Mouse (Mus musculus): Measurements from ENCODE around the gene Krt82. TPM values are rescaled to one million over a fixed set of nuclear protein-coding genes. Genes with fewer than 3 reads are reported as not detected.
"Not testable (repeated sequence)": the region's sequence is repeated elsewhere in the genome, so short reads cannot be mapped to it uniquely, and the experiment has no call there.

The Krt82 gene
- polyA plus RNA-seq, 1 experiment = not detected

- H3K4me1 ChIP-seq (ENCODE audit: control insufficient read depth, insufficient read depth, low read length) = peaks cover 8% of the 10 kb centered on the region
- WGBS = 88% methylated on average over 7 of the region's 7 CpGs
- H3K27ac ChIP-seq (ENCODE audit: insufficient read depth, low read depth, low read length) = no peak within 1 kb of the TSS
- no peak within 1 kb of the TSS for H3K4me3 ChIP-seq (ENCODE audit: insufficient read depth, low read depth, low read length)
- TF ChIP-seq CTCF (IDR thresholded peaks at IDR 0.05; ENCODE audit: insufficient read depth, low read depth, low read length) (no peak), POLR2A (IDR thresholded peaks at IDR 0.05; ENCODE audit: insufficient read depth, low read depth, low read length) (no peak)
Observed at GRCm38 (mm10) chr15:101532720-101533119, 17.7 kb downstream of the Krt82 start, which contains the start of gene Krt84. Gene Krt84 (minus strand): TSS chr15:101532820.

GRCm38 (mm10) chr15:101522556-101523232, 27.8 kb downstream of the Krt82 start:
- Histone ChIP-seq H3K4me1 (ENCODE audit: control insufficient read depth, insufficient read depth, low read length) (no peaks in the 10 kb centered on the region), H3K27ac (ENCODE audit: insufficient read depth, low read depth, low read length) (no peak overlapping the region), H3K4me3 (ENCODE audit: insufficient read depth, low read depth, low read length) (no peak overlapping the region)
- 91% methylated on average over 4 of the region's 4 CpGs for WGBS
- TF ChIP-seq CTCF (IDR thresholded peaks at IDR 0.05; ENCODE audit: insufficient read depth, low read depth, low read length) (no peak), POLR2A (IDR thresholded peaks at IDR 0.05; ENCODE audit: insufficient read depth, low read depth, low read length) (no peak)

GRCm38 (mm10) chr15:101519792-101520191, 30.7 kb downstream of the Krt82 start:
- Histone ChIP-seq H3K4me3 (ENCODE audit: insufficient read depth, low read depth, low read length) (no peak overlapping the region), H3K4me1 (ENCODE audit: control insufficient read depth, insufficient read depth, low read length) (no peaks in the 10 kb centered on the region), H3K27ac (ENCODE audit: insufficient read depth, low read depth, low read length) (no peak overlapping the region)
- TF ChIP-seq CTCF (IDR thresholded peaks at IDR 0.05; ENCODE audit: insufficient read depth, low read depth, low read length) (peak; percentile 71), POLR2A (IDR thresholded peaks at IDR 0.05; ENCODE audit: insufficient read depth, low read depth, low read length) (no peak)
- 10% methylated on average over 2 of the region's 2 CpGs for WGBS

GRCm38 (mm10) chr15:101517161-101517560, 33.3 kb downstream of the Krt82 start, which contains the start of gene Gm49425:
Gene Gm49425 (minus strand): TSS chr15:101517261.
- H3K4me3 ChIP-seq (ENCODE audit: insufficient read depth, low read depth, low read length); H3K4me1 ChIP-seq (ENCODE audit: control insufficient read depth, insufficient read depth, low read length); H3K27ac ChIP-seq (ENCODE audit: insufficient read depth, low read depth, low read length): not testable (repeated sequence)
- WGBS = 88% methylated on average over 2 of the region's 2 CpGs

- Histone ChIP-seq H3K27ac (ENCODE audit: insufficient read depth, low read depth, low read length) (no peak overlapping the region), H3K4me3 (ENCODE audit: insufficient read depth, low read depth, low read length) (no peak overlapping the region), H3K4me1 (ENCODE audit: control insufficient read depth, insufficient read depth, low read length) (no peaks in the 10 kb centered on the region)
- no peak for TF ChIP-seq CTCF (IDR thresholded peaks at IDR 0.05; ENCODE audit: insufficient read depth, low read depth, low read length)
- TF ChIP-seq POLR2A (IDR thresholded peaks at IDR 0.05; ENCODE audit: insufficient read depth, low read depth, low read length) = no peak
- WGBS = 75% methylated on average over 9 of the region's 9 CpGs
Observed at GRCm38 (mm10) chr15:101508247-101508646, 42.2 kb downstream of the Krt82 start.

- no peak overlapping the region for H3K4me3 ChIP-seq (ENCODE audit: insufficient read depth, low read depth, low read length)
- no peak for TF ChIP-seq CTCF (IDR thresholded peaks at IDR 0.05; ENCODE audit: insufficient read depth, low read depth, low read length)
- no peak for TF ChIP-seq POLR2A (IDR thresholded peaks at IDR 0.05; ENCODE audit: insufficient read depth, low read depth, low read length)
- H3K4me1 ChIP-seq (ENCODE audit: control insufficient read depth, insufficient read depth, low read length) = no peaks in the 10 kb centered on the region
- WGBS = 80% methylated on average over 14 of the region's 14 CpGs
- no peak overlapping the region for H3K27ac ChIP-seq (ENCODE audit: insufficient read depth, low read depth, low read length)
Observed at GRCm38 (mm10) chr15:101506896-101507758, 43.3 kb downstream of the Krt82 start.

GRCm38 (mm10) chr15:101497181-101497580, 53.3 kb downstream of the Krt82 start:
- 87% methylated on average over 2 of the region's 2 CpGs for WGBS
- Histone ChIP-seq H3K4me3 (ENCODE audit: insufficient read depth, low read depth, low read length) (no peak overlapping the region), H3K27ac (ENCODE audit: insufficient read depth, low read depth, low read length) (no peak overlapping the region), H3K4me1 (ENCODE audit: control insufficient read depth, insufficient read depth, low read length) (peaks cover 4% of the 10 kb centered on the region; the same call in 1 of the 2 replicates)
- peak; percentile 30; the same call in 1 of the 2 replicates for TF ChIP-seq CTCF (IDR thresholded peaks at IDR 0.05; ENCODE audit: insufficient read depth, low read depth, low read length)
- TF ChIP-seq POLR2A (IDR thresholded peaks at IDR 0.05; ENCODE audit: insufficient read depth, low read depth, low read length) = no peak

- TF ChIP-seq POLR2A (IDR thresholded peaks at IDR 0.05; ENCODE audit: insufficient read depth, low read depth, low read length) = no peak
- TF ChIP-seq CTCF (IDR thresholded peaks at IDR 0.05; ENCODE audit: insufficient read depth, low read depth, low read length) = no peak
- Histone ChIP-seq H3K4me3 (ENCODE audit: insufficient read depth, low read depth, low read length) (no peak overlapping the region), H3K27ac (ENCODE audit: insufficient read depth, low read depth, low read length) (no peak overlapping the region), H3K4me1 (ENCODE audit: control insufficient read depth, insufficient read depth, low read length) (peaks cover 7% of the 10 kb centered on the region; the same call in 1 of the 2 replicates)
- WGBS = 85% methylated on average over 8 of the region's 8 CpGs
Observed at GRCm38 (mm10) chr15:101495266-101495665, 55.2 kb downstream of the Krt82 start.

GRCm38 (mm10) chr15:101494203-101494602, 56.3 kb downstream of the Krt82 start:
- peaks cover 7% of the 10 kb centered on the region; the same call in 1 of the 2 replicates for H3K4me1 ChIP-seq (ENCODE audit: control insufficient read depth, insufficient read depth, low read length)
- WGBS = 76% methylated on average over 1 of the region's 1 CpGs
- TF ChIP-seq POLR2A (IDR thresholded peaks at IDR 0.05; ENCODE audit: insufficient read depth, low read depth, low read length) = no peak
- TF ChIP-seq CTCF (IDR thresholded peaks at IDR 0.05; ENCODE audit: insufficient read depth, low read depth, low read length) = no peak

More at GRCm38 (mm10) chr15:101494203-101494602, 56.3 kb downstream of the Krt82 start:
- no peak overlapping the region for H3K4me3 ChIP-seq (ENCODE audit: insufficient read depth, low read depth, low read length)
- H3K27ac ChIP-seq (ENCODE audit: insufficient read depth, low read depth, low read length) = no peak overlapping the region
